Mouse (Mus musculus): Measurements from ENCODE around the gene Ccl22.

Ccl22 gene

DNA sequence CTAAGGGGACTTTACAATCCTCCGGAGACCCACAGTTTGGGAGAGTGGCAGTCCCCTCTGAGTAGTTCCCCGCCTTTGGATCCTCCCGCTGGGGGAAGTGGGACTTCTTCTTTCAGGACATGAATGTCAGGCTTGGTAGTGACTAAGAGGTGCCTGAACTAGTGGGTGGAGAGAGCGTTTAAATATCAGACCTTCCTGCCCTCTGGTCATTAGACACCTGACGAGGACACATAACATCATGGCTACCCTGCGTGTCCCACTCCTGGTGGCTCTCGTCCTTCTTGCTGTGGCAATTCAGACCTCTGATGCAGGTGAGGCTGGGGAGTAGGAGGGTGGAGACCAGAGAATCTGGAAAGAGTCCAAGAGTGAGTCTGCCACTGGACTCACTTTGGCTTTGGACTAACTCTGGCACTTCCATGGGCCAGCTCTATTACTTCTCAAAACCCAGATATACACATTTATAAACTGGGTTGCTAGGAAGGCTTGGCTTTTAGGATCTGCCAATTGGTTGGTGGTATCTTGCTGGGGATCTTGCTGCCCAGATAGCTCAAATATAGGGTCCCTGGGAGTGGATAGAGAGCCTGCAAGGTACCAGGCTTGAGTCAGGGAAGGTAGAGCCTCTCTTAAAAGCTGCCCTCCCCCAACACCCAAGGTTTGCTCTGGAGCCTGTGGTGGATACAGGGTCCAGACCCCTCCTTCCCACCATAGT is at the start of gene Ccl22:
TSS of gene Ccl22 (plus strand) at position 115 of the 709 bp plus-strand sequence.
- DNase-seq (ENCODE audit: low read depth), result no peak

DNA sequence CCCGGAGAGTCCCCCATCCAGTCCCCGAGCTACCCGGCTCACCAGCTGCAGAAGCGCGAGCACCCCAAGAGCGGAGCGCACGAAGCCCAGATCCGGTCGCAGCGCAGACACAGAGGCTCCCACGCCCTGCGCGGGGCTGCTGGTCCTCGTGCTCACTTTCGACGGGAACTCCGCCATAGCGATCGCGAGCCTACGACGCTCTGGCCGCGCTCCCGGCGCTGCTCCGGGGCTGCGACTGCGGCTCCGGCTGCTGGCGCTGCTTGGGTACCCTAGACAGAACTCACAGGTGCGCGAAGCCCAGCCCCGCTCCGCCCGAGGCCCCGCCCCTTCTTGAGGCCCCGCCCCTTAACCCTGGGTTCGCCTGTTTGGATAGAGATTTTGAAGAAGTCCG is 49.4 kb upstream of the Ccl22 start, which contains the start of gene Pllp:
TSS of gene Pllp (minus strand) at position 285 of the 391 bp plus-strand sequence.
- no peak for DNase-seq (ENCODE audit: low read depth)

DNA sequence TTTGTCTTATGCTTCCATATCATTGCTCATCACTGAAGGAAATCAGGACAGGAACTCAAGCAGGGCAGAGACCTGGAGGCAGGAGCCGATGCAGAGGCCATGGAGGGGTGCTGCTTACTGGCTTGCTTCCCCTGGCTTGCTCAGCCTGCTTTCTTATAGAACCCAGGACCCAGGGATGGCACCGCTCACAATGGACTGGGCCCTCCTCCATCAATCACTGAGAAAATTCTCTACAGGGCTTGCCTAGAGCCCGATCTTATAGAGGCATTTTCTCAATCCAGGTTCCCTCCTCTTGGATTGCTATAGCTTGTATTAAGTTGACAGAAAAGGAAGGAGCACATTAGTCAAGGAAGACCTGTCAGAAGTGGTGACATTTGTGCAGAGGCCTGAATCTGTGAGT is 48.8 kb upstream of the Ccl22 start:
- DNase-seq (ENCODE audit: low read depth), result no peak

DNA sequence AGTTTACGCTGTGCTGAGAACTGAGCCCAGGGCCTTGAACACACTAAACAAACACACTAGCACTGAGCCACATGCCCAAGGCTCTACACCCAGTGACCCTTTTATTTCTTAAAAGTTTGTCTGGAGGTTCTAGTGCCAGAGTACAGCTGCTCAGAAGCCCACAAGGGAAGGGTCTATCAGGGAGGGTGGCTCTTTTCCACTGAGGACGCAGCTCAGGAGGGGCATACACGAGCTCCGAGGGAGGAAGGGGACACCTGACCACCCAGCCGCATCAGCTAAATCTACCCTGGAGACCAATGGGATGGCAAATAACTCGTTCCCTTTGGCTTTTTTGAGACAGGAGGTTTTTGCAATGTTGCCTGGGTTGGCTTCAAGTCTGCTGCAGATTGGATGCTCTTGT is 47.4 kb upstream of the Ccl22 start:
- DNase-seq (ENCODE audit: low read depth), result no peak

DNA sequence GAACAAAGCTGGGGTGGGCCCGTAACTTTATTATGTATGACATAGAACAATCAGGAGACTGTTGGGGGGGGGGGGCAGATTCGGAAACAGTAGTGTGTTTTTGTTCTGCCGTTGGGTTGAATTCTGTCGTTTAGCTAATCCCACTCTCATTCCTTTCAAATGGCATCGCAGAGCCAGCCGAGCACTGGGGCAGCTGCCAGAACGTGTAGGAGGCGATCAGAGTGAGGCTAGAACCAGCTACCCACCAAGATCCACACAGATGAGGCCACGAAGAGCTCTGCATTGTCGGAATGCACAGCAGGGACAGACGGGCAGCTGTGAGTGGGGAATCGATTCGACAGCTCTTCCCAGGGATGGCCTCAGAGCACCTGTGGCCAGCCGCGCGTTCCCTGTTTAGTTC is 46.0 kb upstream of the Ccl22 start:
- DNase-seq (ENCODE audit: low read depth), result no peak

DNA sequence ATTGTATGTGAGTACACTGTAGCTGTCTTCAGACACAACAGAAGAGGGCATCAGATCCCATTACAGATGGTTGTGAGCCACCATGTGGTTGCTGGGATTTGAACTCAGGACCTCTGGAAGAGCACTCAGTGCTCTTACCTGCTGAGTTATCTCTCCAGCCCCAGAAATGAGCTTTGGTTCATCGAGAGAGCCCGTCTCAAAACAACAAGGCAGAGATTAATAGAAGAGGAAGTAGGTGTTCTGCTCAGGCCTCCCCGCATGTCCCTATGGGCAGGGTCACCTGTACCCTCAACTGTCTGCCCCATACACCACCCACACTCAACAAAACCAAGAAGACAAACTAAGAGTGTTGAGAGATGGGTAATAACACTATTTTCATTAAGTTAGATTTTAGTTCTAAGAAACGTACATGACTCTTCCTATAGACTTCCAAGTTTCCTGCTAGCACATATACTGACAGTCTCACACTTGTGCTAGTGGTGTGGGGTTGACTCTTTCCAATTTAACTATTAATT is 44.9 kb upstream of the Ccl22 start:
- no peak for DNase-seq (ENCODE audit: low read depth)

DNA sequence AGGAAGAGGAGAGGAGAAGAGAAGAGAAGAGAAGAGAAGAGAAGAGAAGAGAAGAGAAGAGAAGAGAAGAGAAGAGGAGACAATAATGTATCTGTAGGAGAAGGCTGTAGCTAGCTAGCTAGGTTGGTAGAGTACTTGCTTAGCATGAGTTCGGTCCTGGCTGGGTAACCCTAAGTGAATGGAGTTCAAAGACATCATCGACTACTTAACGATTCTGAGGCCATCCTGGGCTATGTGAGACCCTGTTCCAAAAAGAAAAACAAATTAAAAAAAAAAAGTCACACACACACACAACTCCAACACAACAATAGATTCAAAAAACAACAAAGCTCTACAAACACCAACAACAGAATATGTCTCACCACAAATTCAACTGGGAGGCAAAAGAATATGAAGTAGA is 43.2 kb upstream of the Ccl22 start:
- peak; percentile 53 for DNase-seq (ENCODE audit: low read depth)

DNA sequence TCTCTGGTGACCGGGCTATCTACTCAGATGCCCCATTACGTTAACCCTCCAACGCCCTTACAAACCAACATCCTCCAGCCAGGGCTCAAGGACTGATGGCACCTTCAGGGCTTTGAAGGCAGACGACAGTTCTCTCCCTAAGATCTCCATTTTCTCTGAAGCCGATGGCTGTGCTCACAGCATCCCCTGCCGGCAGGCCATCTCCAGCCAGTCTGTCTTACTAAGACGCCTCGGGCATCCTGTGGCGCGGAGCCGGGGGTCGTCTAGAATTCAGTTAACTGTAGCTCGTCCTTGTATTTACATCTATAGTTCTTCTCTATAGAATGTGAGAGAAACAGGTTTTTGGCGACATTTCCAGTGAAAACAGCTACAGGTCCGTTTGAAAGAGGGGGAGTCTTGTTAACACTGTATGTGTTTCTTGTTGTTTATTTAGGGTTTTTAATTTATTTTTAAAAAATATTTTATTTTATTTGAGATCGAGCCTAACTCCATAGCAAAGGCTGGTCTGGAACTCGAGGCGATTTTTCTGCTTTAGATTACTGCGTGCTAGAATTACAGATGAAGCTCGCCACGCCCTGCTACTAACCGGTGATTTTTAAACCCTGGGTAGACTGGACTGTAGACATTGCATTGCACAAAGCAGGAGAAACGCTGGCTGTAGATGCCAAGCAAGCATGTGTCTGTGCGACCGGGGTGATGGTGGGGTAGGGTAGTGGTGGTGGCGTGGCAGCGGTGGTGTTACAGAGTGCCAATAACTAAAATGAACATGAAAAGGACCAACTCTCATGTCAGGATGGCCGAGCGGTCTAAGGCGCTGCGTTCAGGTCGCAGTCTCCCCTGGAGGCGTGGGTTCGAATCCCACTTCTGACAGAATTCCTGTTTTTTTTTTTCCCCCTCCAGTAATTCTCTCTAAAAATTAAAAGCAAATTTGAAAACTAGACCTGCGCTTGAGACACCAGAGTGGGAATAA is 42.3 kb upstream of the Ccl22 start:
- peak; percentile 95 for DNase-seq (ENCODE audit: low read depth)

DNA sequence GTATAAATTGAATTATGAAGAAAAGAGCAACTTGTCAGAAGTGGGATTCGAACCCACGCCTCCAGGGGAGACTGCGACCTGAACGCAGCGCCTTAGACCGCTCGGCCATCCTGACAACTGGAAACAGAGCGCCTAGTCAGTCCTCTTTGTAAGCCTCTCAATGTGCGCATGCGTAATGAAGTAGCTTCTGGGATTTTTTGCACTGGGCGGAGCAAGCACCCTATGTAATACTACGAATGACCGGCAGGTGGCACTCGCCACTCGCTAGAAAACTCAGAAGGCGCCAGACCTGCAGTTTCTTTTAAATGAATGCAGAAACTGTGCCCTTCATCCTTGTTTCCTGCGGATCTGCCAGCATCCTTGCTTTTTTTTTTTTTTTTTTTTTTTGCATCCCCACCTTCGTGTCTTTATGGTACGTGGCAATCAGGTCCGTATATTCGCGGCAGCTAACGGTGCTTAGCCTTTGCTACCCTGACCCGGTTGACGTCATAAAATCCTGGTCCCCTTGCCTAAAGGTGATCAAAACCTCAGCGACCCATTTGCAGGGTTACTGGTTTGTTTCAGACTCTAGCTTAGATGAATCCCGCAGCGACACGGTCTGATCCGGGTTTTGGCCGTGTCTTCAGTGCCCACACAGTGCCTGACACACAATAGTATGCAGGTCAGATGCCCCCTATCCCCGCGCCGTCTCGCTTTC is 41.3 kb upstream of the Ccl22 start:
- DNase-seq (ENCODE audit: low read depth), result peak; percentile 99

DNA sequence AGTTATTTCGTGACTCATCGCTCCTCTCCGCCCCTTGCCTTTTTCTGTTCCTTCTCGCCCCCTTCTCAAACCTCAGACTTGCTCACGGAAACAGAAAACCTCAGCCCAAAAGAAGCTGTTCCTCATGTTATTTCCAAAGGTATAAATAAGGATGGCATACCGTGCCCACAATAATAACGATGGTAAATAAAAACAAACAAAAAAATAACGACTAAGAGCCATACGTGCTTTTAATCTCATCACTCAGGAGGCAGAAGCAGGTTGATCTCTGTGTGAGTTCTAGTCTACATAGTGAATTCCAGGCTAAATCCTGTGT is 40.8 kb upstream of the Ccl22 start:
- DNase-seq (ENCODE audit: low read depth), result no peak

DNA sequence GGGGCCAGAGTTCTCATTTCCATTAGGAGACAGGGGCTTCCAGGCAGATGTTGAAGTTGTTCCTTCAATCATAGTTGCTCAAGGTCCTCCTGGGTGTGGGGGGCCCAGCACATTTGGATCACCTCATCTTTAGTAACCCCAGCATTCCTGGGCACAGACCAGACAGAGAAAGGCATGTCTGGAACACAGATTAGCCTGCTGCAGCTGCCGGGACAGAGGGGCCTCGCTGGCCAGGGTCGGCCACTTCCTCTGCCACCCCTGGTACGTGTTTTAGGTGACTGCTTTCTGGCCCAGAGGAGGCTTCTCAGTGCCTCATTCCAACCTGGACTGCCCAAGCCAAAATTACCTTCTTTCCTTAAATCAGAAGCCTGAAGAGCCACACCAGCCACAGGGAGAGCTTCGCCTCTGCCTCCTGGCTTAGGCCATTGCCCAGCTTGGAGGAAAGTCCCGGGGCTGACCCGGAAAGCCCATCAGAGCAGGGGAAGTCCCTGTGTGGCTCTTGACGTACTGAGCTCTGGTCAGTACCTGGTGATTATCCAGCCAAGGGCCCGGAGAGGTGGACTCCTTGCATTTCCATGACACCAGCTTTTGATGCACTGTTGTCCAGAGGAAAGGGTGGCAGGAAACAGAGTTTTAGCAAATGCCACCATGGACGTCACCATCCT is 39.7 kb upstream of the Ccl22 start:
- no peak for DNase-seq (ENCODE audit: low read depth)

DNA sequence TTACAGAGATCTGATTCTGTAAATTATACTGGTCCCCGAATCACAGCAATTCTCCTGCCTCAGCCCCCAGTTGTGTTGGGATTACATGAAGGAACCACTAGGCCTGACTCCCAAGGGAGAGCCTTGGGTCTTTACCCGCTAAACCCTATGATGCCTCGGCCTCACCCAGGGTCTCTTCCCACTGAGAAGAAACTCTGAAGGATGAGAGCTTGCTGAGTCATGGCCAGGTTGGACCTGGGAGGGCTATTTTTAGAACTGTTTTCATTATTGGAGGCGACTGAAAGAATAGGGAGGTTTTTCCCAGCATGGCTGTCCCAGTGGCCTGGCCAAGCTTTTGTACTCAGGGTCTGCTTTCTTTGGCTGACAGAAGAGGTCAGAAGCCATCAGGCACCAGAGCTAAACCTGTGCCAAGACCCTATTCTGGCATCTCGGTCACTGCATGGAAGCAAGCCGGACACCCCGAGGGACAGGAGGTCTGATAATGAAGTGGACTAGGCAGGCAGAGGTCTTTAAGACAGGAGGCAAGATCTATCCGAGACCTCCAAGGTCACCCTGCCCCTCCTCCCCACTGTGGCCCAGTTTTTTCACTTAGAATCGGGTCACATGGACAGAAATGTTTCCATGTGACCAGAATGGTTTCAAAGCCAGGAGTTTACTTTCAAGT is 38.5 kb upstream of the Ccl22 start:
- DNase-seq (ENCODE audit: low read depth), result no peak

DNA sequence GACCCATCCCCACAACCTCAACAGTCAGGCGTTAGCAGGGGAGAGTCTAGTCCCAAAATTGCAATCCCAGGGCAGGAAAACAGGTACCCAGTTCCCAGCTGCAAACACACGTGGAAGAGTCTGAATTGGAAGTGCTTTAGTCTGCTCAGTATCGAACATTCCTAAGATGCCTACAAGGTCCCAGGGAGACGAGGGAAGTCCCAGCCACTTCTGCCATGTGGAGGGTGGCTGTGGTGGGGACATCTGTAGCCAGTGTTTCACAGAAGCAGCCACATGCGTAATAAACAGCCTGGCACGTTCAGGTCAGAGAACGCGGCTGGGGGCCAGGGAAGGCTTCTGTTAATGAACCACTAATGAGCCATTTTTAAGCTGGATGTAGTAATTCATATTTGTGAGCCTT is 35.1 kb upstream of the Ccl22 start:
- DNase-seq (ENCODE audit: low read depth), result no peak

DNA sequence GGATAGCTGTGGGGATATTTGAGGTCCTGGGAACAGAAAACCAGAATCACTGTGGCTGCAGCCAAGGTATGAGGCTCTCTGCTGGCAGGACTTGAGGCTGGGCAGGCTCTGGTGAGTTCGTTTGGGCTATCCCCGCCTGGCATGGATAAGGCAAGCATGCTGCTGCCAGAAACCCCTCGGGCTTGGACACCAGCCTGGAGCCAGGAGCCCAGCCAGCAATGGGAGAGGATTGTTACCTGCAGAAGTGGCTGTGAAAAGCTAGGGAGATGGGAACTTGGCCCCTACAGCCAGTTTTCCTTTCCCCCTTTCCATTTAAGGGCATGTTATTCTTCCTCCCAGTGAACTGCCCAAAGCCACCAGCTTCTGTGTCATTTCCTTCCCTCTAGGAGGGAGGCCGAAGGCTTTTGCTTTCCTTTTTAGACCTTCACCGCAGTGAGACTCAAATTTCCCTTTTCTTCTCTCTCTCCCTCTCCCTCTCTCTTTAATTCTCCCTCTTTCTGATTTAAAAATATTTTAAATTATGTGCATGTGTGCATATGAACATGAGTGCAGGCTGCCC is 34.2 kb upstream of the Ccl22 start:
- peak; percentile 83 for DNase-seq (ENCODE audit: low read depth)

DNA sequence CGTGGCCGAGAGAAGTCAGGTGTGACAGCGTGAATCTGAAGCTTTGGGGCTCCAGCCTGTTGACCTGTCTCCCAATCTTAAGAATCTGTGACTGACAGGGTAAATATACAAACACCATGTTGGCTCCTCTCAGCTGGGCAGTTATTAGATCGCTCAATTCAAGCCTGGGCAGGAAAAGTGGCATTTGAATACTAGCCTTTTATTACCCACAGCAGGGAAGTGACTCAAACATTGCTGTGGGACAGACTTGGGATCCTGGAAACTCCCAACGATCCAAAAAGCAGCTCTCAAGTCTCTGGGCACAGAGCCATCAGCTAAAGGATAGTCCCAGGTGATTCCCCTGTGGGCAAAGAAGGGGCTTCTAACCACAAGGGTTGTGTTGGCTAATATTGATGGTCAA is 30.8 kb upstream of the Ccl22 start:
- no peak for DNase-seq (ENCODE audit: low read depth)

DNA sequence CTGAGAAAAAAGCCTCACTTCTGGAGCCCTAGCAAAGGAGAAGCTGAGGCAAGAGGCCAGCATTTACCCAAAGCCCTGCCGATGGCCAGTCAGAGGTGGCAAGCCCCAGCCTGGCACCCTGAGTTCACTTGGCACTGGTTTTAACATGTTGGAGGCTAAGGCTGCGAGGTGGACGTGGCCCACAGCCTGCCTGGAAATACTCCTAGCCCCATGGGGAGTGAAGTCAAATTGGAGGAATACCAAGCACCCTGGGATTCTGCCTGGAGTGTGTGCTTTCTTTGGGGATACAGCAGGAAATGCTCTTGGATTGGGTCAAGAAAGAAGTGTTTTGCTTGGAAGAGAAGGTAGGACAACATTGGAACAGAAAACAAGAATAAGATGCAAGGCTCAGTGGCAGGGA is 29.5 kb upstream of the Ccl22 start:
- no peak for DNase-seq (ENCODE audit: low read depth)

DNA sequence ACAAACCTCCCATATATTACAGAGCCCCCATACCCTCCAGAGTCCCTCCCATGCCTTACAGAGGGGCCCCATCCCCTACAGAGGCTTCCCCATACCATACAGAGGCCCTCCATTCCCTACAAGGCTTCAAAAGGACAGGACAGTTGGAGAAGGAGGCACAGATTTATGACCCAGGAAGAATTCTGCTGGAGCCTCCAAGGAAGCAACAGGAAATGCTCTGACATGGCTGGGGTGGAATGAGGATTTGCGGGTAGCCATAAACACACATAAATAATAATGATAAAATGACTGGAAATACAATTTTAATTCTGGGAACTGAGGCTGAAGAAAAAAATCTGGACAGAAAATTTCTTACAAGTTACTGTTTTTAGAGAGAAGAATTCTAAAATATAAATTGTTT is 28.5 kb upstream of the Ccl22 start:
- no peak for DNase-seq (ENCODE audit: low read depth)

DNA sequence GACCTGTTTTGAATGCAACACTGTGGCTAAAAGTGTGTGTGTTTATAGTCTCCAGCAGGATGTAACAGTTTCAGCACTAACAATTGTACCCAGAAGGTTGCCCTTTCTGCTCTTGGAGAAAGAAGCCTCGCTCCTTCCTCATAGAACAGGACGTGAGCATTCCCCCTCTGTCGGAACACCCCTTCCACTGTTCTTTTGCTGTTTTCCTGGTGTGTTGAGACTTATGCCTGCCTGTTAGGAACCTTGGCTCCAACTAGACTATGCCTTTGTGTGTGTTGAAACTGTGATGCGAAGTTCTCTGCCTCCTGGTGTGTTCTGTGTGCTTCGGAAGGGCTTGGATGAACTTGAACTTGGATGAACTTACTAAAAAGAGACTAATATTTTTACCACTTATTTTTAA is 19.4 kb upstream of the Ccl22 start:
- DNase-seq (ENCODE audit: low read depth), result no peak

DNA sequence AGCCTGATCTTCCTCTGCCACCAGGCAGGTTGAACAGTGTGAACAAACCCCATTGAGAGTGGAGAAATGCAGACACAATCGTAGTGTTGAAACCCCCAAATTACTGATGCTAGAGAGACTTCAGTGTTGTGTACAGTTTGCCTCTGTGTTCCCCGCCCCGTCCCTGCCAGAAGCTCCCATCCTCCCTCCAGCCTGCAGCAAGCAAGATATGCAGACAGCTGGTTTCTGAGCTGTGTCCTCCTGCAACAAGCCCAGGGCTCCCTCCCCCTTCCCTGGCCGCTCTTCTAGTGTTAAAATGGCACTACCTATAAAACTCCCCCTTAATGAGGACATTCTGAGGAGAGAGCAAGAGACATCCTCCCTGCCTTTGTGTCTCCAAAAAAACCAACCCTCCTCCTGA is 16.1 kb upstream of the Ccl22 start:
- DNase-seq (ENCODE audit: low read depth), result no peak

DNA sequence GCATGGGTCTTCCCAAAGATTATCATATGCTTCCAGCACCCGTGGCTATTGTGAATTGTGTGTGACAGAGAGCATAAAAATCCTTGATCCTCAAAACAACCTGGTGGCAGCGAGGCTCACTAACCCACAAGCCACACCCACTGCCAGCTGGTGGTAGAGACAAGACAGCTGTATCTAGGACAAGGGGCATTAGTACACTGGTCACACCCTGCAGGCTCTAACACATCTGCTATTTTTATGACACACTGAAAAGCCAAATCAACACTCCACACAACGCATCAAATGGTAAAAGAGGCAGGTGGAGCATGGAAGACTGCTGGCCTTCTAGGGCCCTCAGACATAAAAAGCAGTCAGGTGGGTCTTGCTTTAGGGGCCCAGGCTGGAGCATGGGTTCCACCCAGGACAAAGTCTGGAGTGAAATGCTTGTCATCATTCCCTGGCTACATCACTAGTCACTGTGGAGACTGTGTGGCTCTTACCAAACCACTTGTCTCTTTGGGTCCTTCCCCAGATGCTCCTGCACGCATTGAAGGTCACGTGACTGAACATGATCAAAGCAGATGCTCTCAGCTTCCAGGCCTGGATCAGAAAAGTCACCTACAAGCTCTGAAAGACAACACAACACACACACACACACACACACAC is 11.4 kb upstream of the Ccl22 start:
- peak; percentile 30 for DNase-seq (ENCODE audit: low read depth)
